Comparison of ENCODE assay signal across 17 mouse cellular contexts in genomic region chr1:22989521-22990221, GRCm38 (mm10).
"Had no signal": no experiment of that assay in that cellular context is flagged by ENCODE, and none has a peak within 500 bp of the region (broad histone marks: within the 10 kb centered on the region; RNA-seq: fewer than 3 reads in every experiment).

No protein-coding gene starts in this region.

- H3K36me3 ChIP-seq: limb, embryonic 13.5 days had no signal

- H3K4me2 ChIP-seq: limb, embryonic 13.5 days; midbrain, embryonic 11.5 days had no signal

- H3K27ac ChIP-seq: kidney, postnatal 0 days; layer of hippocampus, adult 2 months; limb, embryonic 13.5 days; liver, embryonic 14.5 days; macrophage; stomach, postnatal 0 days had no signal

- H3K27me3 ChIP-seq: limb, embryonic 13.5 days; megakaryocyte, embryonic 14.5 days had no signal

- ATAC-seq: midbrain, embryonic 16.5 days had no signal

- H3K9me3 ChIP-seq: limb, embryonic 13.5 days had no signal

- H3K4me1 ChIP-seq: limb, embryonic 13.5 days; megakaryocyte, embryonic 14.5 days had no signal

- H3K9ac ChIP-seq: limb, embryonic 13.5 days; liver, embryonic 14.5 days had no signal

- H3K4me3 ChIP-seq: layer of hippocampus, adult 2 months; limb, embryonic 13.5 days; megakaryocyte, embryonic 14.5 days had no signal

- DNase-seq: kidney, adult 9 months; kidney, postnatal 4 days; left cerebral cortex, postnatal 4 days; lung, adult 2 months; lung, postnatal 10 days; right cerebral cortex, adult 18-20 months; right cerebral cortex, postnatal 25 days; thymus, postnatal 4 days had no signal
